18 mouse cellular contexts compared by ENCODE assay signal in genomic region chr8:100475950-100476349, GRCm38 (mm10).
"Had no signal": no experiment of that assay in that cellular context is flagged by ENCODE, and none has a peak within 500 bp of the region (broad histone marks: within the 10 kb centered on the region; RNA-seq: fewer than 3 reads in every experiment).

No protein-coding gene starts in this region.

- H3K9ac ChIP-seq: kidney, embryonic 15.5 days; liver, embryonic 13.5 days; midbrain, embryonic 12.5 days; midbrain, embryonic 15.5 days; neural tube, embryonic 12.5 days; neural tube, embryonic 15.5 days had no signal

- DNase-seq: kidney, adult 8-10 months; kidney, postnatal 10 days; kidney, postnatal 36 days; layer of hippocampus, postnatal 36 days; liver, embryonic 13.5 days; lung, adult 2 months; retina, postnatal 1 day; right cerebral cortex, postnatal 14 days; right cerebral cortex, postnatal 4 days; thymus, postnatal 25 days had no signal

- H3K27ac ChIP-seq: kidney, embryonic 15.5 days; left cerebral cortex, adult 2 months; liver, embryonic 13.5 days; macrophage; midbrain, embryonic 12.5 days; midbrain, embryonic 15.5 days; neural tube, embryonic 12.5 days; neural tube, embryonic 15.5 days; stomach, postnatal 0 days had no signal

- H3K4me1 ChIP-seq: kidney, embryonic 15.5 days; liver, embryonic 13.5 days; midbrain, embryonic 12.5 days; midbrain, embryonic 15.5 days; neural tube, embryonic 12.5 days; neural tube, embryonic 15.5 days had no signal

- H3K27me3 ChIP-seq: kidney, embryonic 15.5 days; liver, embryonic 13.5 days; midbrain, embryonic 12.5 days; midbrain, embryonic 15.5 days; neural tube, embryonic 12.5 days; neural tube, embryonic 15.5 days had no signal

- H3K4me3 ChIP-seq: kidney, embryonic 15.5 days; left cerebral cortex, adult 2 months; liver, embryonic 13.5 days; midbrain, embryonic 12.5 days; midbrain, embryonic 15.5 days; neural tube, embryonic 12.5 days; neural tube, embryonic 15.5 days had no signal

- ATAC-seq: midbrain, embryonic 15.5 days had no signal

- H3K9me3 ChIP-seq: kidney, embryonic 15.5 days; midbrain, embryonic 12.5 days; midbrain, embryonic 15.5 days; neural tube, embryonic 12.5 days; neural tube, embryonic 15.5 days had no signal

- H3K4me2 ChIP-seq: kidney, embryonic 15.5 days; liver, embryonic 13.5 days; midbrain, embryonic 12.5 days; midbrain, embryonic 15.5 days; neural tube, embryonic 12.5 days; neural tube, embryonic 15.5 days had no signal

- H3K36me3 ChIP-seq: kidney, embryonic 15.5 days; liver, embryonic 13.5 days; midbrain, embryonic 12.5 days; midbrain, embryonic 15.5 days; neural tube, embryonic 12.5 days; neural tube, embryonic 15.5 days had no signal
